Mouse (Mus musculus): ENCODE results near the gene Parva.
A peak's percentile ranks its signal among the peaks of the same experiment; 100 is the strongest.

Gene Parva

DNA sequence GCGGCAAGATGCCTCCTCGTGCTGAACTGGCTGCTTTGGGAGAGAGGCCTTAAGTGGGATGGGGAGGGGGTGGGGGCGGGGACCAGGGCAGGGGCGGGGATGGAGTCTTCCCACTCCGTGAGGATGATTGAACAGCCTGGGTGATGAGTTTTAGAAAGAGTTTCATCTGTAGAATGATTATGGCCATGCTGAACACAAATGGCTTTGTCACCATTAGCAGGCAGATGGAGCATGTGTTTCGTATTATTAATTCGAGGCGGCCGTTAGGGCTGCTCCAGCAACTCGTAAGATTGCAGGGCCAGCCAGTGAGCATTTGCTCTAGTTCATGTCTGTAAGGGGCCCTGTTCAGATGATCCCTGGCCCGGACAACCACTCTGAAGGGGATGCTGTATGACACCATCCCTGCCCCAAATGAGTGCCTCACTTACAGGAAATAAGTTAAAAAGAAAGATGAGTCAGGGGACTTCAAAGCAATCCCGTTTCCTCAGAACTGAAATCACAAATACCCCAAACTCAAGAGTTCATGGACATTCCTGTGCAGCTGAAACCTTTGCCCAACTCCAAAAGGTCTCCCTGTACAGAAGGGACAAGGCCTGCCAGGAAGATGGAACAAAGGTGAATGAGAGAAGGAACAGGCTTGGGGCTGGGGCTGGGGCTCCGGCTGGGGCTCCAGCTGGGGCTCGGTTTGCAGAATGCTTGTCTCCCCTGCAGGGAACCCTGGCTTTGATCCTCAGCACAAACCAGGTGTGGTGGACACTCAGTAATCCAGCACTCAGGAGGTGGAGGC is 46.5 kb downstream of the Parva start:
- no peak for DNase-seq

- peak; percentile 85 for DNase-seq
Measured at GRCm38 (mm10) chr7:112479116-112479515, 51.8 kb downstream of the Parva start.

- no peak for DNase-seq
Measured at GRCm38 (mm10) chr7:112481031-112481430, 53.7 kb downstream of the Parva start.

DNA sequence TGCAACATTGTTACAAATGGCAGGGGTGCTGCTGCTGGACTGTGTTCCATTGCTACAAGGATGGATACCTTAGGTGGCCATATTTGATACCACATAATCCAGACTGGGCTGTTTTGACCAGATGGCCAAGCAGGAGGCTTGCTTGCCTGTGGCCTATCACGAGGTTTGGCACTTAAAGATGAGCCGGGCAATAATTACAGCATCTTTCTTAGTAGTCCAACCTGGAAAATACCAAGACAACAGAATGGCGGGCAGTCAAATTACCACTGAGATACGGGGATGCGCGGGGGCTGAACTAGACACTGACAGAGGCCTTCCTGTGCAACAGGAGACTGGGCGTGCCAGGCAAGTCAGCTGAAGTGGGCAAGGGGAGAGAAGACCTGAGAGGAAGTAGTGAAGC is 55.3 kb downstream of the Parva start:
- no peak for DNase-seq

- DNase-seq = no peak
Measured at GRCm38 (mm10) chr7:112483382-112483781, 56.1 kb downstream of the Parva start.

DNA sequence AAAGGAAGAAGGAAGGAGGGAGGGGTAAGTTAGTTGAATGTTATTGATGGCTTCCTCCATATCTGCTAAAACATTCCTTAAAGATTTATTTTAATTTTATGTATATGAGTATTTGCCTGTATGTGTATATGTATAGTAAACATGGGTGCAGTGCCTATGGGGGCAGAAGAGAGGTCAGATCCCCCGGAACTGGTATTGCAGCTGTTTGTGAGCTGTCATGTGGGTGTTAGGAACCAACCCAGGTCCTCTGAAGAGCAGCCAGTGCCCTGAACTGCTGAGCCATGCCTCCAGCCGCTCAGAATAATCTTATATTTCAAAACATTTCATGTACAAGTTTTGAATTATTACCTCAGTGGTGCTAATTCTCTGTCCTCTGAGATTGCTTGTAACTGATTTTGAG is 63.5 kb downstream of the Parva start:
- no peak for DNase-seq

GRCm38 (mm10) chr7:112491737-112492136 is 64.4 kb downstream of the Parva start:
- no peak for DNase-seq

- DNase-seq = no peak
Measured at GRCm38 (mm10) chr7:112495950-112496349, 68.6 kb downstream of the Parva start.

GRCm38 (mm10) chr7:112496921-112497320 is 69.6 kb downstream of the Parva start:
- DNase-seq = no peak

GRCm38 (mm10) chr7:112498591-112499301 is 71.4 kb downstream of the Parva start:
- no peak for DNase-seq

GRCm38 (mm10) chr7:112499453-112500133 is 72.3 kb downstream of the Parva start:
- no peak for DNase-seq

- no peak for DNase-seq
Measured at GRCm38 (mm10) chr7:112500134-112500490, 72.8 kb downstream of the Parva start.

- no peak for DNase-seq
Measured at GRCm38 (mm10) chr7:112502050-112502809, 74.9 kb downstream of the Parva start.

GRCm38 (mm10) chr7:112502845-112503244 is 75.5 kb downstream of the Parva start:
- DNase-seq = no peak

GRCm38 (mm10) chr7:112503448-112503847 is 76.1 kb downstream of the Parva start:
- DNase-seq = no peak

DNA sequence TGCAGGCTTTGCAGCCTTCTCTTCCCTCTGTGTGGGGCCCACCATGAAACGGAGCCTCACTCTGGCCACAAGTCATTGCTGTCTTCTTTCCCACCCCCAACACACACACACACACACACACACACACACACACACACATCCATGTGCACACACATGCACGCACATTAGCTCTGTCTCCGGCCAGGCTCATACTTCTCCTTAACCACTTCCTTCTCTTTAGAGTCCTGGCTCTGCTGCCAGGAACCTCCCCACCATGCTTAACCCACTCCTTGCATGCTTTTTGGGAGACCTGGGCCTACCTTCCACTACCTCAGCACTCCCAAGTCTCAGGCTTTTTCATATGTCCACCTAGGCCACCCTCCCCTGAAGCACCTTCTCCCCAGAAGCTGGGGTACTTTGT is 76.6 kb downstream of the Parva start:
- DNase-seq = no peak

DNA sequence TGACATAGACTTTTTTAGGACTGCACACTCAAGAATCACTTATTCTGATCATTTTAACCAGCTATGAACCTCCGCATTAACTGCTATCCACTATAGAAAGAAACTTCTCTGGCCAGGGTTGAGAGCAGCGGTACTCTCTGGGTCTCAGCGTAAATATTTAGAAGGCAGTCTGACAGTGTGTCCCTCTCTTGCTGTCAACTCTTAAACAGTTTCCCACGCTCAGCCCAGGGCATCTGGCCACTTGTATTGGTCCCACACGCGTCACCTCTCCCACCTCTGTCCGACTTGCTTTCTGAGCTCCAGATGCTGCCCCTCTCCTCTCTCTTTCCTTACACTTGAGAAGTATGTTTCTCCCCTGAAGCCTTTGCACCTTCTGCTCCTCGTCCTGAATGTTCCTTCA is 81.8 kb downstream of the Parva start:
- DNase-seq = peak; percentile 48

DNA sequence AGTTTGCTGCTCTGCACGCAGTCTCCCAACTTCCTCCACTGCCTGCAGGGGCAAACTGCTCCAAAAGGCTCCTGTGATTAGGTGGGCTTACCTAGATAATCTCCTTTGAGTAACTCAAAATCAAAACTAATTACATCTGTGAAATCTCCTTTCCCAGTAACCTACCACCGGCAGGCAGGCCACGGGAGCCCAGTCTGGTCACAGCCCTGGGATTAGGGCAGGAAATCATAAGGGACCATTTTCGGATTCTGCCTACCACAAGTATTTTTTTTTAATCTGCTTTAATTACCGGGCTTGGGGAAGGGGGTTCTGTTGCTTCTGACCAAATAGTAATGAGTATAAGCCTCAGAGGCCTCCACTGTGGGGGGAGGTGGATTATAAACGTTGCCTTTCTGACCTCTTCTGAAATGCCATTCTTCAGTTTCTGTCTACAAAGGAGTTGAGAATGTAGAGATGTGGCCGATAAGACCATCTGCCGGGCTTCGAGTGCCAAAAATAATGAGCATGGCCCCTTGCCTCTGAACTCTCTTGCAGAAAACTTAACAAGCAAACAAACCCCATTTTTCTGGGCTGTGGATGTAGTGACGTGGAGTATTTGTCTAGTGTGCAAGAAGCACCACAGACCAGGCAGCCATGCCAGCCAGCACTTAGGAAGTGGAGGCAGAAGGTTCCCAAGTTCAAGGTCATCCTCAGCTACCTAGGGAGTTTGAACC is 83.2 kb downstream of the Parva start:
- no peak for DNase-seq

- DNase-seq = no peak
Measured at GRCm38 (mm10) chr7:112511309-112511708, 84.0 kb downstream of the Parva start.

GRCm38 (mm10) chr7:112512257-112512656 is 85.0 kb downstream of the Parva start:
- no peak for DNase-seq

- DNase-seq = no peak
Measured at GRCm38 (mm10) chr7:112512895-112513294, 85.6 kb downstream of the Parva start.

DNA sequence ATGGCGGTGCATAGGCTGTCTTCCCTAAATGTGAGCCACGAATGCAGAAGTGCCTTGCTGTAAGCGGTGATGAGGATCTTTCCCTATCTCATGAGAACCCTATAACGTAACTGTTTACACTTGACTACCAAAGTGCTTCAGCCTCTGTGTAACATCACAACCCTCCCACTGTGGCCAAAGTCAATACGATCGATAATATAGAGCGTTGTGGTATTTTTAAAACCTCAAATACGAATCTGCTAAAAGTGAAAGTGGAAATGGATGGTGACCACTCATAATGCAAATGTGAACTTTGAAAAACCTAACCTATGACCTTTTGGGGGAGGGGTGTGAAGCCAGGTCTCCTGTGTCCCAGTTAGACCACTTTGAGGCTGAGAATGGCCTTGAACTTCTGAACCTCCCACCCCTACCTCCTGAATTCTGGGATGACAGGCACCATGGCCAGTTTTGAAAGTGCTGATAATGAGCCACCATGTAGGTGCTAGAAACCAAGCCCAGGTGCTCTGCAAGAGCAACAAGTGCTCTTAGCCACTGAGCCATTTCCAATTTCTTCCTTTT is 87.4 kb downstream of the Parva start:
- no peak for DNase-seq
